Mouse (Mus musculus) cortical plate, adult 2 months (tissue): ENCODE measurements around the gene Tsks. TPM values are rescaled to one million over a fixed set of nuclear protein-coding genes. Genes with fewer than 3 reads are reported as not detected.
A peak's percentile ranks its signal among the peaks of the same experiment; 100 is the strongest.

Experiments used
- H3K27ac ChIP-seq: fragments of 200-500 bp; 2 replicates; pipeline ENCODE4 v1.5.1; 2012; ENCODE audit warnings: low read length, control low read depth, inconsistent platforms; ENCODE audit not compliant: insufficient read depth
- H3K4me1 ChIP-seq: fragments of 200-500 bp; 2 replicates; pipeline ENCODE4 v1.6.1; 2011; ENCODE audit warnings: low read length; ENCODE audit not compliant: control insufficient read depth, insufficient read depth
- H3K4me3 ChIP-seq: fragments of 200-500 bp; 2 replicates; pipeline ENCODE4 v1.5.1; 2011; ENCODE audit warnings: mild to moderate bottlenecking, low read length, control low read depth; ENCODE audit not compliant: insufficient read depth
- CTCF ChIP-seq: fragments of 200-500 bp; IDR thresholded peaks from 2 replicates; pipeline ENCODE4 v1.5.1; 2011; ENCODE audit warnings: mild to moderate bottlenecking, control low read depth, low read length; ENCODE audit not compliant: insufficient read depth; ENCODE audit errors: extremely low read depth
- POLR2A ChIP-seq: fragments of 200-500 bp; IDR thresholded peaks from 2 replicates; pipeline ENCODE4 v1.6.1; 2011; ENCODE audit warnings: mild to moderate bottlenecking, low read length, control low read depth; ENCODE audit not compliant: insufficient read depth; ENCODE audit errors: extremely low read depth
- polyA plus RNA-seq: library from polyadenylated mRNA; depleted of rRNA; stranded (reverse); fragments of >200 nt; gene quantifications from 2 replicates; pipeline ENCODE4 v1.2.3, GENCODE M21; 2012

Tsks gene
- polyA plus RNA-seq, 1 experiment = 1.5 TPM

DNA sequence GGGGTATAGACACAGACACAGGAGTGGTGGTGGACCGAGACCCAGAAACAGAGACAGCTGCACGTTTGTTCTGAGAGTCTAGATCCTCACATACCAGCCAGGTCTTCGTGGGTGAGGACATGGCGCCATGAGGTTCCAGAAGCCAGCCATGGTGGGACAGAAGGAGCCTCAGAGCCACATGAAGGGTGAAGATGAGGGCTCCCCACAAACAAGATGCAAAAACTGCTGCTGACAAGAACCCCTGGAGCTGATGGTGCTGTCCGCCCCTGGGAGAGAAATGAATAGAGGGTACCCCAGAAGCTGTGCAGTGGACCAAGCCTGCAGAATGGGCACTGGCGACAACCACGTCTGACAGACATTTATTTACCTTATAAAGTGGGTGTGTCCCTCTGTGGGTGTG, 28.1 kb downstream of the Tsks start:
- peak overlapping the region; percentile 57; the same call in 1 of the 2 replicates for H3K4me3 ChIP-seq
- no peak overlapping the region for H3K27ac ChIP-seq
- no peak for TF ChIP-seq POLR2A
- TF ChIP-seq CTCF = no peak
- peaks cover 5% of the 10 kb centered on the region for H3K4me1 ChIP-seq

DNA sequence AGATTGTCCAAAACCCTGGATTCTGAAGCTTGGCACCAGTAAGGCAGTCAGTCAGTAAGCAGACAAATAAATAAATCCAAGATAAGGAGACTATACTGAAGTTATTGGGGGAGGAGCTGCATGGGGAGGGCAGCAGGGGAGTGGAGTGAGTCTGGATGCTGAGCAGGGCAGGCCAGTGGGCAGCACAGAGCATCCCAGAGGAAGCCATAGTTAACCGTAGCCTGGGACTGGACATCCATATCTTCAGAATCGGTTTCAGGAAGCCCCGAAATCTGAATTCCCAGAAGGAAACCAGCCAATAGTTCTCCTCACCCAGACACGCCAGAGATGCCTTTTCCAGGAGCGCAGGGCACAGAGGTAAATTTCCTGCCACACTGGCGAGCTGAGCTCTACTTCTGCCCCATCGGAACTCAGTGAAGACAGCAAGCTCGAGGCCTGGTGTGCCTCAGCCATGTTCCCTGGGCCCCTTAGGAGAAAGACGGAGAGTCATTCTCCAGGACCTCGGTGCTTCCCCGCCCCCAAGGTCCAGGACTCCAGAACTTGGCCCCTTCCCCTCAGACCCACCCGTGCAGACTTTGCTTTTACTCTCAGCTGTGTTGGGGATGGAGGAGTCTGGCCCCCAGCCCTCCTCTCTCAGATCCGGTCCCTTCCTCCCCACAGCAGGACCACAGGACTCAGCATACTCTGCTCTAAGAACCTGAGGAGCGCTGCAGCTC, 30.6 kb downstream of the Tsks start:
- TF ChIP-seq CTCF (no peak), POLR2A (0 out of 2 replicates have a peak, but pooled peaks have one; percentile 19)
- Histone ChIP-seq H3K27ac (0 out of 2 replicates have a peak overlapping the region, but pooled peaks have one; percentile 18), H3K4me1 (peaks cover 5% of the 10 kb centered on the region), H3K4me3 (peak overlapping the region; percentile 68)

DNA sequence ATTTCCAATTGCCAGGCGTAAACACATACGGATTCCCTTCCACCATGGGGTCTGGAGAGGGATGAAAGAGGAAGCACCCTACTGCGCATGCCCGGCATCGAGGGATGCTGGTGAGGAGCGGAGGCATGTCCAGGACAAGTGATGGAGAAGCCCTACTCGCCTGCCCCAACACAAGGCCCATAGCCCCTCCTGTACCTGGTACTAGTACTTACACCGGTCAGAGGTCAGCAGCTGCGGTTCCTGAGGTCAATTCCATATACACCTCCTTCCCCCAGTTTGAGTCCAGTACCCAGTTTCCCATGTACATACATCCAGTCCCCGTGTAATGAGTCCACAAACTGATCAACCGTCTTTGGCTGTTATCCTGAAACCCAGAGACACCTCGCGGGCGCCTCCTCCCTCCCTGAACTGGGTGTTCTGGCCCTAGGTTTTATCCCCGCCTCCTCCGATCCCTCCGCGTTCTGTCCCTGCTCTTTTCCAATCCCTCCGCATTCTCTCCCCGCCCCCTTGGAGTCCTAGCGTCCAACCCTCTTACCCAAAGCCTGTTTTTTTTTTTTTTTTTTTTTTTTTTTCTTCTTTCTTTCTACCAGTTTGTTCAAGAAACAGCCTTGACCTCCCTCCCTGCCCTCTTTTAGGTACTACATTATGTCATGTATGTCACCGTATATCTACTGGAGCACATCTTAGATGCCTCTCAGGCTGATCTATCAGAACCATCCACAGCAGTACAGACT, 31.5 kb downstream of the Tsks start, which contains the start of gene Cpt1c:
Cpt1c (minus strand) TSS at position 469 of the 734 bp plus-strand sequence.
- peak within 1 kb of the TSS; percentile 91 for H3K27ac ChIP-seq
- H3K4me3 ChIP-seq = peak within 1 kb of the TSS; percentile 68
- TF ChIP-seq POLR2A (peak; percentile 94), CTCF (no peak)
- peaks cover 5% of the 10 kb centered on the region for H3K4me1 ChIP-seq

DNA sequence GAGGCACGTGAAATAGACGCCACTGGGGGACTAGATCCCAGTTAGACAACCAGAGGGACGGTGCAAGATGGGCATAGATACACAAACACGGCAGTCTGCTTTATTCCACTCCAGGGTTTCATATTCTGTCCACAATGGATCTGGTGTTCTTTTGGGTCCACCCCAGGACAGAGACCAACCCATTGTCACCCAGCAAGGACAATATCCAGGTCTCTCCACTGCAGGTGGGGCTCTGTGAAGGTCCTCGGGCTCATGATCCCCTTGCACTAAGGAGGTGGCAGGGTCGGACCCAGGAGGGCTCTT, 32.1 kb downstream of the Tsks start:
- H3K4me3 ChIP-seq = peak overlapping the region; percentile 68; the same call in 1 of the 2 replicates

DNA sequence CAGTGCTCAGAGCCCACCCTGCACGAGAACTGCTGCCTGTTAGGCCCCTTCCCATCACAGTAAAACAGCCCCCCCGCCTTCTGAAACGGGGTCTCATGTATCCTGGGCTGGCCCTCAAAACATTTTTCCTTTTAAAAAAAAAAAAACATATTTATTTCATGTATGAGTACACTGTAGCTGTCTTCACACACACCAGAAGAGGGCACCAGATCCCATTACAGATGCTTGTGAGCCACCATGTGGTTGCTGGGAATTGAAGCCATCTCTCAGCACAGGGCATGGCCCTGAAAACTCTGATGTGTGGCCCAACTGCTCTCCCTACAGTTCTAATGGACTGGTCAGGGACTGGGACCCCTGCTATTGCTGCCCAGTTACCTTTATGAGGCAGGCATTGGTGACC, 35.3 kb downstream of the Tsks start:
- no peak overlapping the region for H3K4me3 ChIP-seq
- TF ChIP-seq CTCF (0 out of 2 replicates have a peak, but pooled peaks have one; percentile 4), POLR2A (no peak)
- no peaks in the 10 kb centered on the region for H3K4me1 ChIP-seq
- H3K27ac ChIP-seq = no peak overlapping the region

More for the DNA sequence above, 32.1 kb downstream of the Tsks start:
- H3K27ac ChIP-seq = peak overlapping the region; percentile 27; the same call in 1 of the 2 replicates
- no peak for TF ChIP-seq CTCF
- no peak for TF ChIP-seq POLR2A
- H3K4me1 ChIP-seq = peaks cover 5% of the 10 kb centered on the region

DNA sequence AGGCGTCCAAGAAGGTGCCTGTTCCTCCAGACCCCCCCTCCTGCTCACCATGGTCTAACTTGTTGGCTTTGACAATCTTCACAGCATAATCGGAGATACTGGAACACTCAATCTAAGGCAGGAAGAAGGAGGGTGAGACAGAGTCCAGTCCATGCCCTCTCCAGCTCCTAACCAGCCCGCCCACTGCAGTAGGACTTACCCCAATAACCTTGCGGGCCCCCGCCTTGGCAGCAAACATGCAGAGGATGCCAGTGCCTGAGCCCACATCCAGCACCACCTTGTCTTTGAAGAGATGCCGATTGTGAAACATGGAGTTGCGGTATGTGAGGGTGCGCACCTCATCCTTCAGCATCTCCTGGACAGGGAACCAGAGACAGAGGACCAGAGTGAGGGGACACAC, 38.5 kb downstream of the Tsks start:
- no peaks in the 10 kb centered on the region for H3K4me1 ChIP-seq
- no peak overlapping the region for H3K27ac ChIP-seq
- TF ChIP-seq POLR2A = no peak
- TF ChIP-seq CTCF = no peak
- H3K4me3 ChIP-seq = no peak overlapping the region

DNA sequence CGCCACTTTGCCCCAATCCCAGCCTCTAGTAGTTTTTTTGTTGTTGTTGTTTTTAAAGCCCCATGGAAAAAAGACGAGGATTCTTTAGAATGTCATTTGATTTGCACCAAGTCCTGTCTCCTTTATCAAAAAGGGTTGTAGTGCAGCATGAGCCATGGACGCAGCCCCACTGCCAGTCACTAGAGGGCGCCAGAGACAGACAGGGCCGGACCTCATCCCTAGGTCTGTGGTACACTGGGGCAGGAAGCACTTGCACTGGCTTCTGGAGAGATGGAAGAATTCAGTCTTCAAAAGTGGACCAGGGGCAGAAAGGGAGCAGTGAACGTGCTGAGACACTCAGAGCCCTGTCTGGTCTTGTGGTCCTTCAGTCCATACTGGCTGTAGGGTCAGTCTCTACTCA, 40.1 kb downstream of the Tsks start:
- TF ChIP-seq CTCF (peak; percentile 92), POLR2A (no peak)
- Histone ChIP-seq H3K4me1 (peaks cover 2% of the 10 kb centered on the region; the same call in 1 of the 2 replicates), H3K4me3 (no peak overlapping the region), H3K27ac (no peak overlapping the region)

DNA sequence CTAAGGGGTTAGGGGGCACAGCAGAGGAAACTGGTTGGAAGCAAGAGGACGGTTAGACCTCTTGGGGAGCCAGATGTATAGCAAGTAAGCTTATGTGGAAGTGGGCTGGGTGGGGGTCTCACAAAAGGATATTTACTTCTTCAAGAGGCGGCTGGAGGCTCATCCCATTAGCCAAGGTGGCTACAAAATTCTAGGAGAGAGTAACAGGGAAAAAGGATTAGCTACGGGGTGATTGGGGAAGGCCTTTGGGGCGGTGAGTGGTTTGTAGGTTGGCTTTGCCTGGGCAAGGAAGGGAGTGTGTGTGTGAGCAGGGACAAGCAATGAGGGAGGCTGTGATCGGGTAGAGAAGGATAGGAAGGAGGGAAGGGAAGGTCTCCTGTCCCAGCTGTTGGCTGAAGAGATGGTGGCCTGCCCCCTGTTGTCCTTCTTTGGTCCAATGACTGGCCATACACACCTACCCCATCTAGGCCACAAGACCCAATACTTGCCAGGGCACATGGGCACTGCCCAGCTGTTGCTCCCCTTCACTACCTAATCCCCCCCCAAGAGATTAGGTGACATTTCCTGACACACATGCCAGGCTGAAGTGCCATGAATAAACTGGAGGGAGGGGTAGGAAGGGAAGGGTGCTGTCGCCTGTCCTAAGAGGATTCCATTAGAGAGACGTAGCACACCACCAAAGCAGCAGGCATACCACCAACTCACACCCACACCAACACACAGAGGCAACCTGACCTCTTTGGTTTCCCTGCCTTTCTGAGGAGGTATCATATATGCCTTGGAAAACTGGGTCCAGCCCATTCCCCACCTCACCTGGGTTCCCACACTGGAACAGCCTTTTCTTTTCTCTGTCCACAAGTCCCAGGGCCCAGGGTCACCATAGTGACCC, 41.2 kb downstream of the Tsks start:
- Histone ChIP-seq H3K27ac (no peak overlapping the region), H3K4me1 (peaks cover 2% of the 10 kb centered on the region; the same call in 1 of the 2 replicates), H3K4me3 (no peak overlapping the region)
- no peak for TF ChIP-seq CTCF
- TF ChIP-seq POLR2A = no peak

DNA sequence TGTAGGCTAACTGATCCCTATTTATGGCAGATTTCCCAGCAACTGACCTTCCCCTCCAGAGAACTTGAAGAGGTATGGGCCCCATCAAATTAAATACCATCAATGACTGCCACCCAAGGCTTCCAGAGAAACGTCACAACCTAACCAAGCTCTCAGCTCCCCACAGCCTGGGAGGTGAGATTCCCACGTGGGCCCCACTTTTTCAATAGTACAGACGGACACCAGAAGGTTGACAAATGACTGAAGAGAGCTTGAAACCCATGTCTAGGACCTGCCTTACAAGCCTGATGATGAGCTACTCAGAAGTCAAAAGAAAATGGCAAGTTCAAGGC, 41.8 kb downstream of the Tsks start:
- Histone ChIP-seq H3K4me3 (no peak overlapping the region), H3K27ac (no peak overlapping the region), H3K4me1 (peaks cover 2% of the 10 kb centered on the region; the same call in 1 of the 2 replicates)
- TF ChIP-seq CTCF (no peak), POLR2A (no peak)
